Mouse (Mus musculus) T-helper 2 cell (primary cell): ENCODE data around the gene Lrrc29.
"Not testable (repeated sequence)": the region's sequence is repeated elsewhere in the genome, so short reads cannot be mapped to it uniquely, and the experiment has no call there.

Experiments used
- in situ Hi-C: fragments of 300-600 bp; cut with MboI, MseI; formaldehyde crosslinking; loops from one replicate; pipeline ENCODE4 v1.15.1; 2025; ENCODE audit warnings: high pct_unique_total_duplicates

The Lrrc29 gene

DNA sequence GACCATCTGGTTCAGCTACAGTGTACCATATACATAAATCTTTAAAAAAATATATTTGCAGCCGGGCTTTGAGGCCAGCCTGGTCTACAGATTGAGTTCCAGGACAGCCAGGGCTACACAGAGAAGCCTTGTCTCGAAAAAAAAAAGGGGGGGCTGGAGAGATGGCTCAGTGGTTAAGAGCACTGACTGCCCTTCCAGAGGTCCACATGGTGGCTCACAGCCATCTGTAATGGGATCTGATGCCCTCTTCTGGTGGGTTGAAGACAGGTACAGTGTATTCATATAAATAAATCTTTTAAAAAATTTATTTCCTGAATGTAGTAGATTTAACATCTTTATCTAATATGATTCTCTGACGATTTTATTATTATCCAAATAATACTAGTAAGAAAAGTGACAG lies 34.3 kb downstream of the Lrrc29 start:
- in situ Hi-C loops, result not testable (repeated sequence)

DNA sequence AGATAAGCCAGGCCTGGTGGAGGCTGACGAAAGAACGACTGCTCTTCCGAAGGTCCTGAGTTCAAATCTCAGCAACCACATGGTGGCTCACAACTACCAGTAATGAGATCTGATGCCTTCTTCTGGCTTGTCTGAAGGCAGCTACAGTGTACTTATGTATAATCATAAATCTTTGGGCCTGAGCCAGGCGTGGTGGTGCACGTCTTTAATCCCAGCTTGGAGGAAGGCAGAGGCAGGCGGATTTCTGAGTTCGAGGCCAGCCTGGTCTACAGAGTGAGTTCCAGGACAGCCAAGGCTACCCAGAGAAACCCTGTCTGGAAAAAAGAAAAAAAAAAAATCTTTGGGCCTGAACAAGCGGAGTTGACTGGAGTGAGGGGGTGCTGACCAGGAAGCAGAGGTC lies 34.7 kb downstream of the Lrrc29 start:
- in situ Hi-C loops, result not testable (repeated sequence)

DNA sequence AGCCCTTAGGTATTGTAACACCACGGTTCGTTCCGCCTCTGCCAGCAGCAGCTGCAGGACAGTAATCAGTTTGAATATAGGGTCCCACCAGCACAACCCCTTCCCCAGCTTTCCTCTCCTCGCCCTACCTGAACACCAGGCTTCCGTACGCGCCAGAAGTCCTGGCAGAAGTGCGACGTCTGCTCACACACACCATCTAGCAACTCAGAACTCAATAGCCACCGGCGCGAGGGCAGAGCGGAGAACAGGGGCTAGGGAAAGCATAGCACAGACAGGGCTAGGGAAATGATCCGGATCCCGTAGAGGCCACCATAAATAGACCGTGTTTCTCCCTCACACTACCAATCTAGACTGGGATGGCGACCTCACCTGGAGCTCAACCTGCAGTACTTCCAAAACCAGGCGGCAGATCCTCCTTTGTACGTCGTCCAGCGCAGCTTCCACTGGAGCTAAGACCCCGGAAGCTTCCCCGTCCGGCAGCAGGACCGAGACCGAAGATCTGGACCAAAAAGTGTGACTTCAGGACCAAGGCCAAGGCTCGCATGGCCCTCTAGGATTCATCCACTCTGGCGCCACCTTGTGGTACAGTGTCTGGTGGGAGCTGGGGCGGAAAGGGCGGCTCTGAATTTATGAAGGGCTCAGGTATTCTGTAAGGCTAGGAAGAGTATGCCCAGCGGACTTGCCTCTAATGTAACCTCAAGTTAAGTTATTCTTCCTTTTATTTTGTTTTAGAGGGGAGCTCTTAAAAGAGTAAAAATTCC lies 35.3 kb downstream of the Lrrc29 start:
- in situ Hi-C loops, result no loop called here

DNA sequence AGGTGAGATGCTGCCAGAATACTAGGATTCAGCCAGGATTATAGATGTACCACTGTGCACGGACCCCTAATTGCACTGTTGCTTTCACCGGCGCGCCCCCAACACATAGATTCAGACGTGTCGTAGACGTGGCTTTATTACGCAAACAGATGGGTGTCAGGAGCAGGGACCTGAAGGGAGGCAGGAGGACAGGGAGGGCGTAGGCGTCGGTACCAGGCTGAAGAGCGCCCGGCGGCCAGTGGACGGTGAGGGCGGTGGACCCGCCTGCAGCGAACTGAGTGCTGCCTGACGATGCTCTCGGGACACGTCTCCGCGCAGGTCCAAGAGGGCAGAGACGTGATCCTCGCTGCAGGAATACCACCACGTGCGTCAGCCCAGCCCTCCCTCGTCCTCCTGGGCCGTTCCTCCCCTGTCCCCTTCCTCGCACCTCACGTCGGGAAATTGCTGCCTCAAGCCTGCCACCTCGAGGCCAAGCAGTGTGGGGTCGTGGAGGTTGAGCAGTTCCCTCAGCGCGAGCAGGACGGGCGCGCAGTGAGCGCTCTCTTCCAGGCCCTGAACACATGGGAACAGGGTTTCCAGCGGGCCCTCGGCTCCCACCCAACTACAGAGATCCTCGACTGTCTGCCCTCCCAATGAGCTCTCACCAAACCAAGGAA lies 36.1 kb downstream of the Lrrc29 start, which contains the start of gene 4931428F04Rik:
TSS of gene 4931428F04Rik (minus strand) at position 60 of the 656 bp plus-strand sequence.
- in situ Hi-C loops, result no loop called here

DNA sequence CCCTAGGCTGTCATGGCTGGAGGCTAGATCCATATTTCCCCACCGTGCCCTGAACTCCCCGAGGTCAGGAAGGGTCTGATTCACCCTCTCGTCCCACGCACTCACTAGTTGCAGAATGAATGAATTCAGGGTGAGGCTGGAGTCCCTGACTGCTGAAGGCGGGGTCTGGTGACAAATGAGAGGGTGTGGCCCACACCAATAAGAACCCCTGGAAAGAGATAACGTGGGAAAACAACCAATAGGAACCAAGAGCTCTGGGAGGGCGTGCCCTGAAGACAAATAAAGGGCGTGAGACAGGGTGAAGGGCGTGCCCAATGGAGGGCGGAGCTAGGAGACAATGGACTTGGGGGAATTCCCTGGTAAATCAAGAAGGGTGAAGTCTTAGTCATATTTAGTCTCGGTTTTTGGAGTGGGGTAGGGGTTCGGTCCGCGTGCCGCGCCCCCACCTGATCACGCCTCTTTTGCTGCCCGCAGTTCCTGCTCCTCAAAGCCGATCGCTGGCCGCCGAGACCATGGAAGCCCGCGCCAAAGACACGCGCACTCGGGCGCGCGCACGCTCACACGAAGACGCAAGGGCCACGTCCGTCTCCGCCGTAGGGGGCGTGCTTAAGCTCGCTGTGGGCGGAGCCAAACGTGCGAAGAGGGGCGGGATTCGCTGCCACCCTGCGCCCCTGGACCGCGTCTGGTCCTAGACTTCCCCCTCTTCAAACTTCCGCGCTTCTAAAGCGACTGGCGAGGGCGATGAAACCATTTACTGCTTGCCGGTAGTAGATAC lies 36.9 kb downstream of the Lrrc29 start:
- in situ Hi-C loops, result no loop called here

DNA sequence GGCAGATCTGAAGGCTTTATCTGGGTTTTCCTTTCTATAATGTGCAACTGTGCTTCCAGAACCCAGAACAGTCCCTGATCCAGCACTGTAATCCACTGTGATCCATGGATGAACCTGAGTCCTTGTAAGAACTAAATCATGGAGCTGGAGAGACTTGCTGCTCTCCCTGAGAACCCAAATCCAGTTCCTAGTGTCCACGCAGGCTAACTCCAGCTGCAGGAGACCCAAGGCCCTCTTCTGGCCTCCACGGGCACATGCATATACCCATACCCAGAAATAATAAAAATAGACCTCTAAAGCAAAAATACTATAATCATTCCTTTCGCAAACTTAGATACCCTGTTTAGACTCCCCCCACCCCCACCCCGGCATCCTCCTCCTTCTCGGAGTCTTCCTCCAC lies 37.8 kb downstream of the Lrrc29 start:
- in situ Hi-C loops, result no loop called here

DNA sequence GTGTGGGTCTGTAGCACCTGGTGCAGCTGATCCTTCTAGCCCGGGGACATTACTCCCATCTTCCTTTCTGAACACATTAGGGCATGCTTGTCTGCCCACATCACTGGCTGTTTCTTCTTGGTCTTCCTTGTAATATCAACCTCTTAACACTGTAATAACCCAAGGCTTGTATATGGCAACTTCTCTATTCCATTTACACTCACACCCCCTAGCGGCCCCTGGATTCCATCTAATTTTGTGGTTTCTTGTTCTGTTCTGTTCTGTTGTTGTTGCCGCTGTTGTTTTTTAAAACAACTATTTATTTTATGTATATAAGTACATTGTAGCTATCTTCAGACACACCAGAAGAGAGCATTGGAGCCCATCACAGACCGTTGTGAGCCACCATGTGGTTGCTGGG lies 39.2 kb downstream of the Lrrc29 start:
- in situ Hi-C loops, result no loop called here

DNA sequence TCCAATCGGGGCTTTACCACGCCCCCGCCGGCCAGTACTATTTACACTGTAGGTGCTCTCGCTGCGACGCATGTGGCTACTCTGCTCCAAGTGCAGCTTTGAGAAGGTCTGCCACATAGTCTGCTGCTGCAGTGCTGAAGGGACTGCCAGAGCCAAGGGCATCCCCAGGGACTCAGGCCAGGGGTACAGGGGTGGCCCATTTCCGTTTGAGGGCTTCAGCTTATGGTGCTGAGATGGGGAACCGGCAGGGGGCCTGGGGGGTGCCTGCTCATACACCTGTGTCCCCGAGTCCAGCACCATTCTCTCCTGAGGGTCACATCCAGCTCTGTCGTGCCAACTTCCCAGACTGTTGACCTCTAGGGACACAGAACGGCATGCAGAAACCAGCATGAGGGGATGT lies 40.6 kb downstream of the Lrrc29 start:
- in situ Hi-C loops, result no loop called here

DNA sequence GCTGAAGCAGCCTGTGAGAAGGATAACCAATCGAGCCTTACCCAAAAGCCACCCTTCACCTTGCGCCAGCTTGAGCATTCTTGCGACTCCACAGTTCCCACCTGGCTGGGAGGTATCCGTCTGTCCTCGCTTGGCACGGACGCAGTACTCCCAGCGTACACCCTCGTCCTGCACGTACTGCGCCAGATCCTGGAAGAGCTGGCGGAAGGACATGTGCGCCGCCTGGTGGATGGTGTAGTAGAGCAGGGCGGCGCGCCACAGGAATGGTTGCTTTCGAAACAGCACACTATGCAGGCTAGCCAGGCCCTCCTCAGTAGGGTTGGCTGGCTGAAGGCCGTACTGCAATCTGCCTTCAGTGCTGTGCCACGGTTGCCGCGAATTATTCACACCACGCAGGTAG lies 43.0 kb downstream of the Lrrc29 start:
- in situ Hi-C loops, result no loop called here

DNA sequence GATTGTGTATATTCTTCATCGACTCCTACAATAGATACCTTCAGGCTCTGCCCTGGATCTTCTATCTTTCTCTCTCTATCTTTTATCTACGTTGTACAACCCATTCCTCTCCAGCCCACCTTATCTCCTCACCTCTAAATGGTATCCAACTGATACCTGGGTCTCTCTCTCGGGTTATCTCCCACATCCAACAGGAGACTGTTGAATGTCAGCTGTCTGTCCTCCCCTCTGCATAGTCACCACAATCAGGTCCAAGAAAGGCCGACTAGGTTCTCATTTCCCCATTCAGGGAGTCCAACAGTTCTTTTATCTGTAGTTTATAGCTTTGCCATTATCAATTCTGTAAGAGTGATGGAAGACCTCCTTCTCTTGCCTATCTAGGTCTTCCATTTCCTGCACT lies 43.8 kb downstream of the Lrrc29 start:
- in situ Hi-C loops, result no loop called here

DNA sequence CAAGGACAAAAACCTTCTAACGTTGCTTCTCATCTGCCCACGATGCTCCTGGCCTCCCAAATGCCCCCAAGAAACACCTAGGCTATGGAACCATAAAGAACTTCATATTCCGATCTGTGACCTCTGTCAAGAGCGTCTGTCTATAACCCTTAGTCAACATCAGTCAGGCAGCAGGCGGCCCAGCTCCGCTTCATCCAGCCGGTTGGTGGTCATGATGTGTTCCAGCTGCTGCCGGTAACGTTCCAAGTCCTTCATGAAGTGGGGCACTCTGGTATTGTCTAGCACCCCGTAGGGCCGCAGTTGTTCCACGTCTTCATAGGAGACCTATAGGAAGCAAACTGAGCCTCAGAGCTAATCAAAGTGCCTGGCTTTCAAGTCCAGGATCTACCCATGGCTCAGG lies 44.3 kb downstream of the Lrrc29 start:
- in situ Hi-C loops, result no loop called here

DNA sequence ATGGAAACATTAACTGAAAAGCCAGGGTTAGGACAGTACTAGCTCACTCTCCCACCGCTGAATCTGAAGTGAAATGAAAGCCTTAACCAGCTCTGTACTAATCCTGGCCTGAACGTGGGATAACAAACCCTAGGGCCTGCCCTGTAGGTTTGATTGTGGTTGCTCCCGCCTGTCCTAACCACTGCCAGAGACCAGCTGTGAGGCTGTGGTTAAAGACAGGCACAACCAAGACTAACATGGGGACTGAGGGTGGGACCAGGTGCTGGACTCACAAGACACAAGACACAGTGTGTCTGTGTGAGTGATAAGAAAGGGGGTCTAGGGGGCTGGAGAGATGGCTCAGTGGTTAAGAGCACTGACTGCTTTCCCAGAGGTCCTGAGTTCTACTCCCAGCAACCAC lies 45.5 kb downstream of the Lrrc29 start:
- in situ Hi-C loops, result no loop called here

DNA sequence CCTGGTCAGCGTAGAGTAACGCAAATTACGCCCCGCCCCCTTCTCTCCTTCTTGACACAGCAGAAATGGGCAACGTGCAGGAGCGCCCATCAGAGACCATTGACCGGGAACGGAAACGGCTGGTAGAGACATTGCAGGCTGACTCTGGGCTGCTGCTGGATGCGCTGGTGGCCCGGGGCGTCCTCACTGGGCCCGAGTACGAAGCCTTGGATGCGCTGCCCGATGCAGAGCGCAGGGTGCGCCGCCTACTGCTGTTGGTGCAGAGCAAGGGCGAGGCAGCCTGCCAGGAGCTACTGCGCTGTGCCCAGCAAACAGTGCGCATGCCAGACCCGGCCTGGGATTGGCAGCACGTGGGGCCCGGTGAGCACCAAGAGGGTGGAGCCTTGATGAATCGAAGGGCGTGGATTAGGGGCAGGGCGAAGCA lies 47.2 kb downstream of the Lrrc29 start:
- in situ Hi-C loops, result no loop called here

DNA sequence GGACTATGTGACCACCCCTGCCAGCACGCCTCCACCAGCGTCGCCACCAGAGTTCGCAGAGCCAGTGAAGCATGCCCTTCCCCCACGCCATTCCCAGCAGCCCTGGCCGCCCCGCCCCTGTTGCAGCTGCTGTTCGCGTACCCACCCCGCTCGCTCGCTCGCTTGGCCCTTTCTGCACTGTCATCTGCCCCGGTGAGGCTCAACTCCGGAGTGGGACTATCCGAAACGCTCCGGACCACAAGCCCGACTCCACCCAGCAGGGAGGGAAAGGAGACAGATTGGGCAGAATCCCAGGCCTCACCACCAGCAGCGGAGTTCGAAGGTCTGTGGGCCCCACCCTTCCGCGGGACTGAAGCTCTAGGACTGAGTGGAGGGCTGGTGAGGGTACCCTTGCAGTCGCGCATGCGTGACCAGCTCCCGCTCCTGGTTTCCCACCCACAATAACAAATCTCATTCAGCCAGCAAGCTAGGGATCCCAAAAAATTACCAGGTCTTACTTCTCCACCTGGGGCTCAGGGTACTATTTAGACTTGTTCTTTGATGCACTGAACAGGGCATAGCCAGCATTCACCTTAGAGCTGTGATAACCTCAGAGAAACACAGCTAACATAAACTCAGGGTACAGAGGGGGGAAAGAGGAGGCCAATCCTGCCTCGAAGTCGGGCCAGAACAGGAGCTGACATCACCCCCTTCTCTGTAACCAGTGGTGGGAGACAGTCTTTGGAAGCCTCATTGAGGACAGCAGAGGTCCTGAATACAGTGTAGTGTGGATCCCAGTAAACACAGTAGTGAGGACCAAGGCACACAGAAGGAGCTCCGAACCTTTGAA lies 49.6 kb downstream of the Lrrc29 start:
- in situ Hi-C loops, result no loop called here

DNA sequence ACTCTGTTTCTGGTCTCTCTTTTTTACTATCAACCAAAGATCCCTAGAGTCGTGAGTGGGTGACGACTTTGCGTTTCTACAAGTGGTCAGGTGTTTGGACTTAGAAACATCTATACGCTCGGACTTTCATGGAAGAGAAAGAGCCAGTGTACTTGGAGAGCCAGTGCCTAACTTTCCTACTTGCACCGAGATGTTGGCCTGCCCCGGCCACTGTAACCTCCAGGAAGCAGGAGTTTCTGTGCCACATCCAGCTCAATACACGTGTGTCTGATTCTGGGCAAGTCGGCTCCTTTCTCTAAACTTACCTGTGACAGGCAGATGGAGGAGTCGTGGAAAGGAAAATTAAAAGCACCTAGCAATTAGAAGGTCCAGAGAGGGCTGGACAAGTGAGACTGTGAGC lies 50.2 kb downstream of the Lrrc29 start, which contains the start of gene Nol3:
TSS of gene Nol3 (plus strand) at position 301 of the 400 bp plus-strand sequence.
- in situ Hi-C loops, result no loop called here

DNA sequence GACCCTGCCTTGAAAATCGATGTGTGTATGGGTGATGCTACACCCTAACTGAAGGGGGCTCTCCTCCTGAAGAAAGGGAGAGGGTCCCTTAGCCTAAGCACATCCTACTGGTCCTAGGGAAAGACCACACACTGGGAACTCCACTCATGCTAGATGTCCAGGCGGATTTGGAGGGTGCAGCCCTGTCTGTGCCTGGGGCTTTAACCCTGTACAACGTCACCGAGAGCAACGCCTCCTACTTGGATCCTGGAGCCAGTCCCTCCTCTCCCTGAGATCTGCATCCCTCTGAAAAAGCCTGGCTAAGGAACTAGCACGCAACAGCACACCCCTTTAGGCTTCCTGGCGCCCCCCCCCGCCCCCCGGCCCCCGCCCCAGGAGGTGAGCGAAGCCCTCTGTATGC lies 50.7 kb downstream of the Lrrc29 start:
- in situ Hi-C loops, result no loop called here

DNA sequence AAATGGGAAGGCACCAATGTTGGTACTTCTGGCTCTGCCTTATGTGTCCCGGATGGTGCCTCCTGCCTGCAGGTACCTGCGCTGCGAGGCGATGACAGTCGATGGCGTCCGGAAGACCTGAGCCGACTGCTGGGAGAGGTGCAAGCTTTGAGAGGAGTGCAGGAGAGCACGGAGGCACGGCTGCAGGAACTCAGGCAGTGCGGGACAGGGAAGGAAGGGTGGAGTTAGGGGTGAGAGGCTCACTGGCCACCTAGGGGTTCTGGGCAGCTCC lies 55.2 kb downstream of the Lrrc29 start:
- in situ Hi-C loops, result no loop called here

DNA sequence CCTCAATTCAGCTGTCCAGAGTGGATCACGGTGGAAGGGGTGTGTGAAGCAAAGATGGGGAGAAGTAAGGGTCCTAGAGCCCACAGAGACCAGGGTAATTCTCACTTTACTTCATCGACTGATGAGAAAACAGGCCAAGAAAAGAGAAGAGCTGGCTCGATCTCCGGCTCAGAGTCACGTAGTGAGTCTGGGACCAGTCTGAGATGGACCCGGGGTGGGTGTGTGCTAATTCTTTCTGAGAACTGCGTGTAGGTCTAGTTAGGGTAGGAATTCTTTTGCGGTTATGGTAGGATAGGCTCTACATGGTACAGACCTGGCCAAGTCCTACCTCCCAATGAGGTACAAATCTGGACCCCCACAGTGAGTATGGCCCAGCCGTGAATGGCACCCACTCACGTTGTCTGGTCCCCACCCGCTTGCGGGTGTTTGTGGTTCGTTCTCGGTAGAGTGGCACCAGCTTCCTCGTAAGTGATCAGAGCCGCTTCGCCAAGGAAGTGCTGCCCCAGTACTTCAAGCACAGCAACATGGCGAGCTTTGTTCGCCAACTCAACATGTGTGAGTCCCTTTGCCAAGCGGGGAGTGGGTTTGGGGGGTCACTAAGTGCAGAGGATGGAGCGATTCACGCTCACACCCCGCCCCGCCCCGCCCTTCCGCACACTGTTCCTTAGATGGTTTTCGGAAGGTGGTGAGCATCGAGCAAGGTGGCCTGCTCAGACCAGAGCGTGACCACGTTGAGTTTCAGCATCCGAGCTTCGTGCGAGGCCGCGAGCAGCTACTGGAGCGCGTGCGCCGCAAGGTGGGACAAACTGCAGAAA lies 55.8 kb downstream of the Lrrc29 start:
- in situ Hi-C loops, result no loop called here

DNA sequence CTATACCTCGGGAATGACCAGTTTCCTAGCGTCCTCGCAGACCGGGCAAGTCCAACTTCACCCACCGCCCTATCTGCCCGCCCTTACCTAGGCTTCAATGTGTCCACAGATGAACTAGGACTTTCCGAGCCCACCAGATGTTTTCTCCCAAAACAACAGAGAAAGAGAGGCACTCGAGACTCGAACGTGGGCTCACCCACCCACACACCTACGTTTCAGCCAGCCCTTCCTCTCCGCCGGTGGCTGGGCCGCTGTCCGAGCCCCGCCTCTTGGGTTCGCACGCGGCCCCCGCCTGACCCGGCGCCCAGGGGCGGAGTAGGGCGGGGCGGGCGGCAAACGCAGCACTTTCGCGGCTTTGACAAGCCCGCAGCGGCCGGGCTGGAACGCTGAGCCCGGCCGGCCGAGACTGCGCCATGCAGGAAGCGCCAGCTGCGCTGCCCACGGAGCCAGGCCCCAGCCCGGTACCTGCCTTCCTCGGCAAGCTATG lies 56.6 kb downstream of the Lrrc29 start, which contains the start of gene Hsf4:
TSS of gene Hsf4 (plus strand) at position 341 of the 487 bp plus-strand sequence.
- in situ Hi-C loops, result no loop called here

DNA sequence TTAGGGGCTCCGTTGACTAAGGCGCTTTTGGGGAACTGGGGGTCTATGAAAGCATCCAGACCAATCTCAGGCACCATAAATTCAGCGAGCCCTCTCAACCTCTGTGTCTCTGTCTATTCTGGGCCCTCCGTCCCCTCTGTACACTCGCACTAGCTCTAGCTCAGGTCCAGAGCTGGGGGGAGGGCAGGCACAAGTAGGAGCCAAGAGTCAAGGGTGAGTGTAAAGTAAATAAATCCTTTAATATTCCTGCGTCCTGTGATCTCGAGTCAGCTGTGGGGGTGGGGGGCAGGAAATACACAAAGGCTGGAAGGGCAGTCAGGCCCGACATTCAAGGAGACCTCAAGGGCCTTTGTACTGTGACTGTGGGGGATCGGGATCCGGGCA lies 57.0 kb downstream of the Lrrc29 start:
- in situ Hi-C loops, result no loop called here
